Mouse (Mus musculus) thymus, adult 2 months (tissue): ENCODE data around the gene Rin2. TPM values are rescaled to one million over a fixed set of nuclear protein-coding genes. Genes with fewer than 3 reads are reported as not detected.

Source experiments
- DNase-seq: peaks from one replicate; pipeline ENCODE4 v3.0.0; 2021
- H3K27ac ChIP-seq: fragments of 200-500 bp; 2 replicates; pipeline ENCODE4 v1.5.1; 2012; ENCODE audit warnings: low read length, control low read depth; ENCODE audit not compliant: control insufficient read depth, insufficient read depth
- H3K27me3 ChIP-seq: fragments of 200-500 bp; 2 replicates; pipeline ENCODE4 v1.6.1; 2012; ENCODE audit warnings: mild to moderate bottlenecking, low read length, moderate library complexity, mixed read lengths; ENCODE audit not compliant: control insufficient read depth, insufficient read depth
- H3K36me3 ChIP-seq: fragments of 200-500 bp; 2 replicates; pipeline ENCODE4 v1.6.1; 2012; ENCODE audit warnings: mild to moderate bottlenecking, low read length, moderate library complexity; ENCODE audit not compliant: control insufficient read depth, insufficient read depth
- H3K4me1 ChIP-seq: fragments of 200-500 bp; replicated peaks from 2 replicates; pipeline ENCODE4 v1.6.1; 2012; ENCODE audit warnings: low read length; ENCODE audit not compliant: control insufficient read depth, insufficient read depth
- H3K4me3 ChIP-seq: fragments of 200-500 bp; 2 replicates; pipeline ENCODE4 v1.5.1; 2012; ENCODE audit warnings: mild to moderate bottlenecking, low read length, control low read depth, moderate library complexity; ENCODE audit not compliant: control insufficient read depth, insufficient read depth
- CTCF ChIP-seq: fragments of 200-500 bp; IDR thresholded peaks from 2 replicates; pipeline ENCODE4 v1.5.1; 2012; ENCODE audit warnings: mild to moderate bottlenecking, control low read depth, low read length, moderate library complexity, borderline replicate concordance; ENCODE audit not compliant: control insufficient read depth, poor library complexity, insufficient read depth; ENCODE audit errors: extremely low read depth
- POLR2A ChIP-seq: fragments of 200-500 bp; IDR thresholded peaks from 2 replicates; pipeline ENCODE4 v1.6.1; 2012; ENCODE audit warnings: mild to moderate bottlenecking, low read length, control low read depth, moderate library complexity; ENCODE audit not compliant: control insufficient read depth, poor library complexity, insufficient read depth; ENCODE audit errors: extremely low read depth
- WGBS: fragments of 180-500 bp; shearing (Covaris S2); methylation state at CpG from one replicate; pipeline ENCODE4 v1.1.7; 2018; 5-methylcytosine and 5-hydroxymethylcytosine counted together
- polyA plus RNA-seq: library from polyadenylated mRNA; depleted of rRNA; stranded (reverse); fragments of >200 nt; gene quantifications from 2 replicates; pipeline ENCODE4 v1.2.3, GENCODE M21; 2012

The Rin2 gene
- polyA plus RNA-seq, 1 experiment = 5.4 TPM

DNA sequence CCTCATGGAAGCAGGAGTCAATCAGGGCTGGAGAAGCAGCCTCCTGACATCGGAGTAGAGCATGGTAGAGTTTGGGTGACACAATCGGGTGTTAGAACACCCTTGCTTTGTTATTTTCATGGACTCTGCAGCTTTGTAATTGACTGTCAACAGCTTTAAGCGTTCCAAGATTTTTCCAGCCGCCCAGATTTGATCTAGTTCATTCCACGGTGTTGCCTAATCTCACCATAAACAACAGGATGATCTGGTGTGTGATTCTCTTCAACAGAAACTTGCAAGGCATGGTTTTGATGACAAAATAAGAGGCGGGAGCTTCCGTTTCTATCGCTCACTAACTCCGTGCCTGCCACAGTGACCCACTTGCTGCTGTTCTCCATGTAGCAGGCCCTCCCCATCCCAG, 180.8 kb downstream of the Rin2 start:
- TF ChIP-seq POLR2A = no peak
- TF ChIP-seq CTCF = no peak
- Histone ChIP-seq H3K27ac (no peak overlapping the region), H3K36me3 (no peaks in the 10 kb centered on the region), H3K27me3 (no peaks in the 10 kb centered on the region), H3K4me1 (no peaks in the 10 kb centered on the region; the same call in 1 of the 2 replicates), H3K4me3 (no peak overlapping the region)
- 92% methylated on average over 9 of the region's 9 CpGs for WGBS
- no peak for DNase-seq

DNA sequence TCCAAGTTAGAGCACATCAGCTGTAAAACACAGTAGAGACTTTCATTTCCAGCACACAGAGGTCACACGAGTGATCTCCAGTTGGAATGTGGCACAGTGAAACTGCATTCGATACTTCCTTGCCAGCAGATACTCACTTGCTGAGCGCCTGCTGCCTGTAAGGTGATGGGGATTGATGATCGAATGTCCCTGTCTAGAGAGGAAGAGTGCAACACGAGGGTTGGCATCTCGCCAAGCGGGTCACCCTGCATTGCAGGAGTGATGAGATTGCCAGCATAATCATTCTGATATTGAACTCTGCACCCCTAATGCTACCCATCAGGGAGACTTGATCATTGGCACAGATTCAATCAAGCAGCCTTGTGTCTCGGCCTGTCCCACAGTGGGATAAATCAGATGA, 182.8 kb downstream of the Rin2 start:
- WGBS = 86% methylated on average over 8 of the region's 8 CpGs
- Histone ChIP-seq H3K36me3 (no peaks in the 10 kb centered on the region), H3K4me3 (no peak overlapping the region), H3K27me3 (no peaks in the 10 kb centered on the region), H3K27ac (no peak overlapping the region), H3K4me1 (no peaks in the 10 kb centered on the region; the same call in 1 of the 2 replicates)
- TF ChIP-seq POLR2A = no peak
- no peak for TF ChIP-seq CTCF
- no peak for DNase-seq

DNA sequence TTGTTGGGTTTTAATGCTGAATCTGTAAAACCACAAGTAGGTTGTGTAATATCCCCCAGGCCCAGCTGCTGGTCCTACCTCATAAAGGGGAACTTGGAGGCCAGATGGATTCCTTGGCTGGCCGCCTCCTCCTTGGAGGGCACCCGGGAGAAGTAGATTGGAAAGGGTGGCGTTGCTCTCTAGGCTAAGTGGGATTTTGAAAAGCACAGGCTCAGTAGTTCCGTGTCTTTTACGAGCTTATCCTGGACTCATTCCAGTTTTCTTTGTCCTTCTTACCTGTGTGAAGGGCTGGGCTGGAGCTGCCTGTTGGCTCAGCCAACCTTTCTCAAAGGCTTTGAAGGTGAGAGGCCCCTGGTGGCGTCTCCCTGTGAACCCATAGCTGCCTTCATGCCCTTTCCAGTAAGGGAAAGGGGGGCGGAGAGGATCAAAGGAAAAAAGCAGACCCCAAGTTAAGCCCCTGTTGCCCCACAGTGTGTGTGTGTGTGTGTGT, 184.5 kb downstream of the Rin2 start:
- Histone ChIP-seq H3K36me3 (no peaks in the 10 kb centered on the region), H3K4me3 (no peak overlapping the region), H3K27ac (no peak overlapping the region), H3K4me1 (no peaks in the 10 kb centered on the region; the same call in 1 of the 2 replicates), H3K27me3 (no peaks in the 10 kb centered on the region)
- 62% methylated on average over 7 of the region's 7 CpGs for WGBS
- TF ChIP-seq CTCF (no peak), POLR2A (no peak)
- no peak for DNase-seq

DNA sequence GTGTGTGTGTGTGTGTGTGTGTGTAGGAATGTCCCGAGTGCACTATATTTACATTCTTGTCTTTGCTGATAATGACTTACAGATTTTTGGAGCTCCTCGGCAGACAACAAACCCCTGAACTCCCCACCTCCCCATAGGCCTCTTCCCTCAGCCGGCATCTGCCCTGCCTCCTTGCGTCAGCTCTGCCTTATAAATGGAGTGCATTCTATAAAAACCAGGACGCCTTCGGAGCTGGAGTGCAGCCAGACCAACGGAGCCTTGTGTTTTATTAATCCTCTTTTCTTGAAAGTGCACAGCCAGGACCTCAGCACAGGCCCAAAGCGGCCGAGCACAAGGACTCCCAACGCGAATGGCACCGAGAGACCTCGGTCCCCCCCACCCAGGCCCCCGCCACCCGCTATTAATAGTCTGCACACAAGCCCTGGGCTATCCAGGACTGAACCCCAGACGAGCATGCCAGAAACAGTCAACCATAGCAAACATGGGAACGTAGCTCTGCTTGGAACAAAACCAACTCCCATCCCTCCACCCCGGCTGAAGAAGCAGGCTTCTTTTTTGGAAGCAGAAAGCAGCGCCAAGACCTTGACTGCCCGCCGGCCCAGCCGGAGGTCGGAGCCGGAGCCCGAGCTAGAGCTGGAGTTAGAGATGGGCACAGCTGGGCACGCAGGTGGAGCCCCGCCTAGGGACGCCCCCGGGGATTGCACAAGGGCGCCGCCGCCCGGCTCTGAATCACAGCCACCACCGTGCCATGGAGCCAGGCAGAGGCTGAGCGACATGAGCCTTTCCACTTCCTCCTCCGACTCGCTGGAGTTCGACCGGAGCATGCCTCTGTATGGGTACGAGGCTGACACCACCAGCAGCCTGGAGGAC, 185.2 kb downstream of the Rin2 start:
- no peaks in the 10 kb centered on the region; the same call in 1 of the 2 replicates for H3K4me1 ChIP-seq
- TF ChIP-seq POLR2A (no peak), CTCF (0 out of 2 replicates have a peak, but pooled peaks have one; percentile 9)
- 71% methylated on average over 40 of the region's 40 CpGs for WGBS
- peak overlapping the region; percentile 10; the same call in 1 of the 2 replicates for H3K27ac ChIP-seq
- H3K4me3 ChIP-seq = peak overlapping the region; percentile 23; the same call in 1 of the 2 replicates
- no peaks in the 10 kb centered on the region for H3K27me3 ChIP-seq
- H3K36me3 ChIP-seq = no peaks in the 10 kb centered on the region
- peak; percentile 46 for DNase-seq

GRCm38 (mm10) chr2:145861193-145862123, 186.4 kb downstream of the Rin2 start:
- Histone ChIP-seq H3K4me3 (no peak overlapping the region), H3K27ac (0 out of 2 replicates have a peak overlapping the region, but pooled peaks have one; percentile 32), H3K4me1 (no peaks in the 10 kb centered on the region; the same call in 1 of the 2 replicates), H3K27me3 (no peaks in the 10 kb centered on the region), H3K36me3 (no peaks in the 10 kb centered on the region)
- no peak for DNase-seq
- TF ChIP-seq CTCF = no peak
- no peak for TF ChIP-seq POLR2A
- WGBS = 89% methylated on average over 8 of the region's 8 CpGs

DNA sequence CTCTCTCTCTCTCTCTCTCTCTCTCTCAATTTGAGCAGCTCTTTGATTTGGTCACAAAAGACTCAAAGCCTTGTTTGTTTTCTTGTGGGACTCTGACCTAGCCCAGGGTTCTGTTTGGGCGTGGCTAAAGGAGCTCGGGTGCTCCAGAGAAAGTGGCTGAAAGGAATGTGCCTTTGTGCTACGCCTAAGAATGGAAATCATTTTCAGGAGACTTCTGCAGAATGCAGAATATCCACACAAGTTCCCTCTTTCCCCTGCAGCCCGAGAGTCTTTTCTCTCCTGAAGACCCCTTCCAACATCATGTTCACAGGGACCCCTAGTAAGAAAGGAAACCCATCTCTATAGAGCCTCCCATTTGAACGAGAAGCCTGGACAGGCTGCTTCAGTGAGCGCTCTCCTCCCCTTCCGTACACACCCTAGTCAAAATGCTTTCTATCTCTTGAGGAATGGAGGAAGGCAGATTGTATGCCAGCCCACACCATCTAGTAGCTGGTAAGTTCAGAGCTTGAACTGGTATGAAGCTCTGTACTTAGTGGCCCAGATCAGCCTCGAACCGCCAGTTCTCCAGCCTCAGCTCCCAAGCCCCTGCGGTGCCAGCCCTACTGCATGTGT, 187.3 kb downstream of the Rin2 start:
- no peaks in the 10 kb centered on the region for H3K36me3 ChIP-seq
- H3K27ac ChIP-seq = no peak overlapping the region; the same call in 1 of the 2 replicates
- no peaks in the 10 kb centered on the region for H3K27me3 ChIP-seq
- DNase-seq = no peak
- H3K4me3 ChIP-seq = no peak overlapping the region
- no peaks in the 10 kb centered on the region; the same call in 1 of the 2 replicates for H3K4me1 ChIP-seq
- 90% methylated on average over 10 of the region's 10 CpGs for WGBS
- TF ChIP-seq POLR2A = no peak
- no peak for TF ChIP-seq CTCF
